Mouse (Mus musculus): ENCODE measurements around the gene Ift57.

The Ift57 gene

GRCm38 (mm10) chr16:49786116-49786515, 87.1 kb downstream of the Ift57 start:
- in situ Hi-C loops (cut with MboI; ENCODE audit: unreplicated experiment in 2 of 2), result no loop called here

GRCm38 (mm10) chr16:49787714-49788113, 88.7 kb downstream of the Ift57 start:
- in situ Hi-C loops (cut with MboI; ENCODE audit: unreplicated experiment in 2 of 2), result no loop called here

- in situ Hi-C loops (cut with MboI; ENCODE audit: unreplicated experiment in 2 of 2), result no loop called here
Measured at GRCm38 (mm10) chr16:49790575-49791465, 91.8 kb downstream of the Ift57 start.

GRCm38 (mm10) chr16:49792446-49792878, 93.4 kb downstream of the Ift57 start:
- in situ Hi-C loops (cut with MboI; ENCODE audit: unreplicated experiment in 2 of 2), result no loop called here

- in situ Hi-C loops (cut with MboI; ENCODE audit: unreplicated experiment in 2 of 2), result no loop called here
Measured at GRCm38 (mm10) chr16:49793596-49793995, 94.6 kb downstream of the Ift57 start.

- in situ Hi-C loops (cut with MboI; ENCODE audit: unreplicated experiment in 2 of 2), result no loop called here
Measured at GRCm38 (mm10) chr16:49796271-49796670, 97.2 kb downstream of the Ift57 start.

- in situ Hi-C loops (cut with MboI; ENCODE audit: unreplicated experiment in 2 of 2), result no loop called here
Measured at GRCm38 (mm10) chr16:49796954-49797353, 97.9 kb downstream of the Ift57 start.

GRCm38 (mm10) chr16:49798790-49799189, 99.8 kb downstream of the Ift57 start:
- in situ Hi-C loops (cut with MboI; ENCODE audit: unreplicated experiment in 2 of 2), result no loop called here

- in situ Hi-C loops (cut with MboI; ENCODE audit: unreplicated experiment in 2 of 2), result no loop called here
Measured at GRCm38 (mm10) chr16:49799597-49800561, 100.8 kb downstream of the Ift57 start, which contains the start of gene Cd47. TSS of gene Cd47 (plus strand) at chr16:49800533.

- in situ Hi-C loops (cut with MboI; ENCODE audit: unreplicated experiment in 2 of 2), result no loop called here
Measured at GRCm38 (mm10) chr16:49800996-49801395, 102.0 kb downstream of the Ift57 start.

- in situ Hi-C loops (cut with MboI; ENCODE audit: unreplicated experiment in 2 of 2), result no loop called here
Measured at GRCm38 (mm10) chr16:49801399-49801798, 102.4 kb downstream of the Ift57 start.

GRCm38 (mm10) chr16:49802993-49803392, 104.0 kb downstream of the Ift57 start:
- in situ Hi-C loops (cut with MboI; ENCODE audit: unreplicated experiment in 2 of 2), result no loop called here

GRCm38 (mm10) chr16:49803932-49804461, 105.0 kb downstream of the Ift57 start:
- in situ Hi-C loops (cut with MboI; ENCODE audit: unreplicated experiment in 2 of 2), result no loop called here

- in situ Hi-C loops (cut with MboI; ENCODE audit: unreplicated experiment in 2 of 2), result no loop called here
Measured at GRCm38 (mm10) chr16:49806920-49807319, 107.9 kb downstream of the Ift57 start.

- in situ Hi-C loops (cut with MboI; ENCODE audit: unreplicated experiment in 2 of 2), result no loop called here
Measured at GRCm38 (mm10) chr16:49807419-49807841, 108.4 kb downstream of the Ift57 start.

- in situ Hi-C loops (cut with MboI; ENCODE audit: unreplicated experiment in 2 of 2), result no loop called here
Measured at GRCm38 (mm10) chr16:49807862-49808430, 108.9 kb downstream of the Ift57 start.

- in situ Hi-C loops (cut with MboI; ENCODE audit: unreplicated experiment in 2 of 2), result no loop called here
Measured at GRCm38 (mm10) chr16:49811897-49812296, 112.9 kb downstream of the Ift57 start.

GRCm38 (mm10) chr16:49812821-49813616, 114.0 kb downstream of the Ift57 start:
- in situ Hi-C loops (cut with MboI; ENCODE audit: unreplicated experiment in 2 of 2), result no loop called here

GRCm38 (mm10) chr16:49814419-49814818, 115.4 kb downstream of the Ift57 start:
- in situ Hi-C loops (cut with MboI; ENCODE audit: unreplicated experiment in 2 of 2), result no loop called here
